In the genomic region with DNA sequence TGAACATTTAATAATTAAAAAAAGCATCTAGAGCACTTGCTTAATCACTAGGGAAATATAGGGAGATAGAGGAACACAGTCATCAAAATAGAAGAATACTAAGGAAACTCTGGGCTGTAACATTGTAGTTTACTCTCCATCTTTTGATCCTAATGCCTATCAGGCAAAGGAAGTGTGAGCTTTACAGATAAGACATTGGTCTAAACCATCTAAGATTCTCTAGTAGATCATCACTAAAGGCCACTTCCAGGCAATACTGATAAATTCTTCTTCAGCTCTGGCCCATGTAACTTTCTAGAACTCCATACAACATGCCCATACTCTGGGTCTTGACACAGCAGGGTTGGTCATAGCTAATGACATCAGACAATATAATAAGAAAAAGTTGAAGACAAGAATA, we compare ENCODE assay signal across 28 mouse cellular contexts.
DNase-seq lines count a peak whose midpoint lies in the region; ATAC-seq and TF ChIP-seq lines count a peak whose summit lies in the region.
"Had no signal": no experiment of that assay in that cellular context is flagged by ENCODE, and none has a peak within 500 bp of the region (broad histone marks: within the 10 kb centered on the region; RNA-seq: fewer than 3 reads in every experiment).

No protein-coding gene starts in this region.

- no peak overlapping the region for H3K9ac ChIP-seq in liver, embryonic 12.5 days
- H3K9ac ChIP-seq in liver, embryonic 11.5 days (ENCODE audit: low read depth, low read length) = no peak overlapping the region
- H3K9ac ChIP-seq in liver, embryonic 14.5 days (replicated peaks) = no peak overlapping the region
- H3K9ac ChIP-seq in liver, postnatal 0 days (replicated peaks) = no peak overlapping the region
- H3K9ac ChIP-seq: embryonic facial prominence, embryonic 13.5 days; forebrain, embryonic 12.5 days; heart, embryonic 13.5 days; hindbrain, embryonic 14.5 days had no signal

- peak overlapping the region; percentile 67 for H3K27ac ChIP-seq in liver, embryonic 12.5 days
- H3K27ac ChIP-seq in liver, embryonic 11.5 days (ENCODE audit: low read depth, low read length) = no peak overlapping the region
- H3K27ac ChIP-seq in liver, embryonic 14.5 days = peak overlapping the region; percentile 38
- peak overlapping the region; percentile 44; the same call in 1 of the 2 replicates for H3K27ac ChIP-seq in liver, postnatal 0 days (ENCODE audit: low read depth)
- H3K27ac ChIP-seq: embryonic facial prominence, embryonic 10.5 days; embryonic facial prominence, embryonic 13.5 days; forebrain, embryonic 12.5 days; heart, adult 2 months; heart, embryonic 10.5 days; heart, embryonic 13.5 days; hindbrain, embryonic 14.5 days; hindbrain, postnatal 0 days had no signal

- ATAC-seq in liver, embryonic 12.5 days = no peak
- ATAC-seq in liver, embryonic 11.5 days (replicated peaks; ENCODE audit: low FRiP score) = no peak
- ATAC-seq in liver, embryonic 14.5 days (ENCODE audit: insufficient read depth) = no peak
- no peak for ATAC-seq in liver, postnatal 0 days
- ATAC-seq: forebrain, embryonic 16.5 days; hindbrain, postnatal 0 days; Patski had no signal

- no peak for TF ChIP-seq CTCF in liver, embryonic 14.5 days (IDR thresholded peaks at IDR 0.05; ENCODE audit: low read depth)
- TF ChIP-seq CTCF in liver, postnatal 0 days (IDR thresholded peaks at IDR 0.05; ENCODE audit: low read depth) = no peak

- H3K4me1 ChIP-seq in liver, embryonic 12.5 days = peaks cover 66% of the 10 kb centered on the region
- peaks cover 29% of the 10 kb centered on the region for H3K4me1 ChIP-seq in liver, embryonic 11.5 days (replicated peaks; ENCODE audit: control insufficient read depth, insufficient read depth, low read length)
- peaks cover 49 to 55% of the 10 kb centered on the region in 2 experiments for H3K4me1 ChIP-seq in liver, embryonic 14.5 days (replicated peaks; ENCODE audit: control insufficient read depth in 2 of 2, insufficient read depth in 2 of 2, low read length in 1 of 2)
- H3K4me1 ChIP-seq in liver, postnatal 0 days (ENCODE audit: insufficient read depth) = peaks cover 40% of the 10 kb centered on the region
- H3K4me1 ChIP-seq: embryonic facial prominence, embryonic 10.5 days; forebrain, embryonic 12.5 days had no signal

- H3K4me2 ChIP-seq in liver, embryonic 12.5 days = no peak overlapping the region
- H3K4me2 ChIP-seq in liver, embryonic 11.5 days = no peak overlapping the region
- H3K4me2 ChIP-seq in liver, embryonic 14.5 days (ENCODE audit: low read depth) = no peak overlapping the region
- no peak overlapping the region for H3K4me2 ChIP-seq in liver, postnatal 0 days (ENCODE audit: low read depth, low read length)
- H3K4me2 ChIP-seq: embryonic facial prominence, embryonic 13.5 days; forebrain, embryonic 12.5 days; heart, embryonic 13.5 days; hindbrain, embryonic 14.5 days had no signal

- DNase-seq in liver, embryonic 11.5 days (ENCODE audit: low spot score) = no peak
- peak; percentile 77 for DNase-seq in 416B (ENCODE audit: low read depth)
- DNase-seq in liver, embryonic 14.5 days (ENCODE audit: low read depth in 3 of 3, low spot score in 3 of 3) = no peak
- DNase-seq in liver, postnatal 0 days = no peak
- DNase-seq in yolk sac, embryonic 10.5 days (ENCODE audit: low spot score) = no peak
- DNase-seq in kidney, postnatal 4 days = no peak
- DNase-seq: adrenal gland, postnatal 10 days; adrenal gland, postnatal 36 days; B cell, adult 2 months; cerebellum, adult 18-20 months; cerebellum, adult 9-10 months; cerebellum, postnatal 25 days; gastrocnemius, postnatal 10 days; gastrocnemius, postnatal 36 days; heart, adult 2 months; heart, postnatal 14 days; heart, postnatal 4 days had no signal

- no peaks in the 10 kb centered on the region for H3K27me3 ChIP-seq in liver, embryonic 12.5 days (replicated peaks)
- no peaks in the 10 kb centered on the region for H3K27me3 ChIP-seq in liver, embryonic 11.5 days (replicated peaks; ENCODE audit: control insufficient read depth, insufficient read depth, low read length)
- H3K27me3 ChIP-seq in liver, embryonic 14.5 days (ENCODE audit: control insufficient read depth, insufficient read depth, low read length) = no peaks in the 10 kb centered on the region
- H3K27me3 ChIP-seq in liver, postnatal 0 days (ENCODE audit: insufficient read depth, low read length) = no peaks in the 10 kb centered on the region
- H3K27me3 ChIP-seq: embryonic facial prominence, embryonic 13.5 days; forebrain, embryonic 12.5 days; heart, embryonic 13.5 days; Patski had no signal

- peak; percentile 49 for TF ChIP-seq EP300 in liver, embryonic 14.5 days (IDR thresholded peaks at IDR 0.05; ENCODE audit: low read depth)
- TF ChIP-seq EP300 in liver, postnatal 0 days (IDR thresholded peaks at IDR 0.05; ENCODE audit: low read depth) = no peak

- H3K36me3 ChIP-seq in liver, embryonic 12.5 days = peaks cover 61% of the 10 kb centered on the region
- H3K36me3 ChIP-seq in liver, embryonic 11.5 days (ENCODE audit: control insufficient read depth, insufficient read depth, low read length) = no peaks in the 10 kb centered on the region
- peaks cover 38% of the 10 kb centered on the region for H3K36me3 ChIP-seq in liver, embryonic 14.5 days (replicated peaks; ENCODE audit: control insufficient read depth, insufficient read depth, low read depth)
- H3K36me3 ChIP-seq in liver, postnatal 0 days (replicated peaks; ENCODE audit: insufficient read depth, low read length) = peaks cover 4% of the 10 kb centered on the region

- H3K9me3 ChIP-seq in liver, embryonic 12.5 days (replicated peaks) = no peaks in the 10 kb centered on the region
- H3K9me3 ChIP-seq in liver, embryonic 11.5 days (ENCODE audit: control insufficient read depth, low read length) = no peaks in the 10 kb centered on the region
- H3K9me3 ChIP-seq in liver, embryonic 14.5 days (ENCODE audit: control insufficient read depth, low read length) = no peaks in the 10 kb centered on the region
- H3K9me3 ChIP-seq in liver, postnatal 0 days (ENCODE audit: low read length) = no peaks in the 10 kb centered on the region
- H3K9me3 ChIP-seq: embryonic facial prominence, embryonic 10.5 days; embryonic facial prominence, embryonic 13.5 days; forebrain, embryonic 12.5 days; heart, embryonic 10.5 days; heart, embryonic 13.5 days had no signal

- no peak overlapping the region for H3K4me3 ChIP-seq in liver, embryonic 12.5 days
- H3K4me3 ChIP-seq in liver, embryonic 11.5 days (ENCODE audit: low read depth, low read length) = no peak overlapping the region
- H3K4me3 ChIP-seq in liver, embryonic 14.5 days (ENCODE audit: insufficient read depth in 1 of 2, low read depth in 2 of 2, low read length in 2 of 2) = no peak overlapping the region
- no peak overlapping the region for H3K4me3 ChIP-seq in liver, postnatal 0 days (ENCODE audit: low read depth, low read length)
- H3K4me3 ChIP-seq: embryonic facial prominence, embryonic 10.5 days; embryonic facial prominence, embryonic 13.5 days; erythroblast, embryonic 14.5 days; forebrain, embryonic 12.5 days; heart, adult 2 months; heart, embryonic 10.5 days; heart, embryonic 13.5 days had no signal
